Mouse (Mus musculus): ENCODE results near the gene Sertad3. TPM values are rescaled to one million over a fixed set of nuclear protein-coding genes. Genes with fewer than 3 reads are reported as not detected.

Sertad3 gene
- polyA plus RNA-seq, 1 experiment, result not detected

GRCm38 (mm10) chr7:27455273-27455672 lies 18.3 kb upstream of the Sertad3 start:
- H3K4me1 ChIP-seq (ENCODE audit: control insufficient read depth, insufficient read depth, low read length), result no peaks in the 10 kb centered on the region
- no peak overlapping the region for H3K4me3 ChIP-seq (ENCODE audit: insufficient read depth, low read depth, low read length)
- WGBS, result 94% methylated on average over 3 of the region's 3 CpGs
- TF ChIP-seq CTCF (IDR thresholded peaks at IDR 0.05; ENCODE audit: insufficient read depth, low read depth, low read length), result no peak
- TF ChIP-seq POLR2A (IDR thresholded peaks at IDR 0.05; ENCODE audit: insufficient read depth, low read depth, low read length), result no peak
- no peak overlapping the region for H3K27ac ChIP-seq (ENCODE audit: insufficient read depth, low read depth, low read length)

DNA sequence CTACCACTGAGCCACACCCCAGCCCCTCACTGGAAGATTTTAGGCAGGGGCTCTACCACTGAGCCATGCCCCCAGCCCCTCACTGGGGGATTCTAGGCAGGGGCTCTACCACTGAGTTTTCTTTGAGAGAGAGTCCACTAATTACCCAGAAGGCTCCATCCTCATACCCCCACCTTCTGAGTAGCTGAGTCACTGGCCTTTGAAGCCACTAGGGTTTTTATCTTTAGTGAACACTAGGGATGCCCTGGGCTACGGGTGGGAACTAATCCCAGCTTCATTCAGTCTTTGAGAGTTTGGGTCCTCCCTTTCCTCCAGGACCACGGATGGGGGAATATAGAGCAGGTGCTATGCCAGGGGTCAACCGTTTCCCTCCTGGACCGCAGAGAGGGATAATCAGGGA lies 15.0 kb upstream of the Sertad3 start:
- WGBS, result 86% methylated on average over 4 of the region's 4 CpGs
- Histone ChIP-seq H3K4me1 (ENCODE audit: control insufficient read depth, insufficient read depth, low read length) (no peaks in the 10 kb centered on the region), H3K27ac (ENCODE audit: insufficient read depth, low read depth, low read length) (no peak overlapping the region), H3K4me3 (ENCODE audit: insufficient read depth, low read depth, low read length) (no peak overlapping the region)
- TF ChIP-seq CTCF (IDR thresholded peaks at IDR 0.05; ENCODE audit: insufficient read depth, low read depth, low read length) (no peak), POLR2A (IDR thresholded peaks at IDR 0.05; ENCODE audit: insufficient read depth, low read depth, low read length) (no peak)

DNA sequence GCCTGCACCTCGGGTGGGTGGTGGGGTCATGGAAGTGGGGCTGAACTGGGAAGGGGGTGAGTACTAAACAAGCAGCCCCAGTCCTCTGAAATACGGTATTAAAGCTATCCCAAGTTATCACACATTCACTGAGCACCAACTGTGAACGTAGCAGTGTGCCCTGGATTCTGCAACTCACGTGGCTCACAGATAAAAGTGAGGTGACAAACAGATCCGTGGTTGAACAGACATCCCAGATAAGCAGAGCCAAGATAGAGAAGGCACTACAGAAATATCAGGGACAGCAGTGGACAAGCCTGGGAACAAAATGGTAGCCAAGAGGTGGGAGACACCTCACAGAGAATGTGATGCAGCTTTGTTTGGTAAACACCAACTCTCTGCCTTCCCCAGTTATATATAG lies 13.9 kb upstream of the Sertad3 start:
- WGBS, result 91% methylated on average over 5 of the region's 5 CpGs
- Histone ChIP-seq H3K27ac (ENCODE audit: insufficient read depth, low read depth, low read length) (no peak overlapping the region), H3K4me3 (ENCODE audit: insufficient read depth, low read depth, low read length) (no peak overlapping the region), H3K4me1 (ENCODE audit: control insufficient read depth, insufficient read depth, low read length) (no peaks in the 10 kb centered on the region)
- TF ChIP-seq CTCF (IDR thresholded peaks at IDR 0.05; ENCODE audit: insufficient read depth, low read depth, low read length) (no peak), POLR2A (IDR thresholded peaks at IDR 0.05; ENCODE audit: insufficient read depth, low read depth, low read length) (no peak)

DNA sequence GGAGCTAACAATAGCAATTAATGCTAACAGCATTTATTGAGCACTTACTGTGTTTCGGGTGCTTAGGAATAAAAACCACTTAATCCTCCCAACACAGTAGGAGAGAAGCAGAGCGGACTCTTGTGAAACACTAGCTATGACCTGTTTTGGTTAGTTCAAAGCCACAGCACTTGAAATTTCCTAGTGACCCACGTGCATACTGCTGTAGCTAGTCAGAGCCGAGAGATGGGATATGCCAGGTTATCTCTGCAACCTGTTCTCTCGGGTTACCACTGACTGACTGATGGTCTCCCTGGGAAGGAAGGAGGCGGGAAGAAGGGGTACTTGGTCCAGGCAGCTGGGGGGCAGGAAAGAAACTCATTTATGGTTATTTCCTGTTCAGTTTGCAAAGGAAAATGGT lies 13.1 kb upstream of the Sertad3 start:
- no peak overlapping the region for H3K27ac ChIP-seq (ENCODE audit: insufficient read depth, low read depth, low read length)
- H3K4me3 ChIP-seq (ENCODE audit: insufficient read depth, low read depth, low read length), result no peak overlapping the region
- H3K4me1 ChIP-seq (ENCODE audit: control insufficient read depth, insufficient read depth, low read length), result no peaks in the 10 kb centered on the region
- 83% methylated on average over 6 of the region's 6 CpGs for WGBS
- TF ChIP-seq POLR2A (IDR thresholded peaks at IDR 0.05; ENCODE audit: insufficient read depth, low read depth, low read length) (no peak), CTCF (IDR thresholded peaks at IDR 0.05; ENCODE audit: insufficient read depth, low read depth, low read length) (no peak)

GRCm38 (mm10) chr7:27467648-27468047 lies 5.9 kb upstream of the Sertad3 start:
- 36% methylated on average over 4 of the region's 4 CpGs for WGBS
- Histone ChIP-seq H3K27ac (ENCODE audit: insufficient read depth, low read depth, low read length) (no peak overlapping the region), H3K4me3 (ENCODE audit: insufficient read depth, low read depth, low read length) (no peak overlapping the region), H3K4me1 (ENCODE audit: control insufficient read depth, insufficient read depth, low read length) (no peaks in the 10 kb centered on the region)
- TF ChIP-seq POLR2A (IDR thresholded peaks at IDR 0.05; ENCODE audit: insufficient read depth, low read depth, low read length) (no peak), CTCF (IDR thresholded peaks at IDR 0.05; ENCODE audit: insufficient read depth, low read depth, low read length) (no peak)

DNA sequence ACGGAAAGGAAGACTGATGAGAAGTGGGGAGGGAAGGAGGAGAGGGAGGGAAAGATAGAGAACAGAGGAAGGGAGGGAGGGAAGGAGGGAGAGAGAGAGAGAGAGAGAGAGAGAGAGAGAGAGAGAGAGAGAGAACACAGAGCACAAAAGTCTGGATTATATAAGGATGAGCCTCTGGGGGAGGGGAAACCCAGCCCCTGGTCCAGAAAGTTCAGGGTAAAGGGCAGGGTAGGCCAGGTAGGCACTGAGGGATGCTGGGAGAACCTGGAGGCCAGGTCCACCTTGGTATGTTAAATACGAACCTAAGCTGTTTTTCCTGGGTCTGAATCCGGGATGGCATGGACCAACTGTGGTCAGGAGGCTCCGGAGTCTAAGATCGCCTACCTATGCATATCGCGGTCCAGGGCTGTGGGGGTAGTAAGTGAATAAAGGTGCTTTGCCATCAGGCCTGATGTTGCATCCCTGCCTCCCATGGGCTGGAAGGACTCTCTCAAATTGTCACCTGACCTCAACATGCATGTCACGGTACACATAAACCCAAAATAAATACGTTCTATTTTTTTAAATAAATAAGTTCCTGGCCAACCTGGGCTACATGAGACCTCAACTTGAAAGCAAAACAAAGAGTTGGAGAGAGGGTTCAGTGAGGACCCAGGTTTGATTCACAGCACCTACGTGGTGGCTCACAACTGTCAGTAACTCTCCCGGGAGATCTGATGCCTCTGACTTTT lies 2.0 kb upstream of the Sertad3 start:
- Histone ChIP-seq H3K4me3 (ENCODE audit: insufficient read depth, low read depth, low read length) (no peak overlapping the region), H3K4me1 (ENCODE audit: control insufficient read depth, insufficient read depth, low read length) (no peaks in the 10 kb centered on the region), H3K27ac (ENCODE audit: insufficient read depth, low read depth, low read length) (no peak overlapping the region)
- 92% methylated on average over 11 of the region's 11 CpGs for WGBS
- TF ChIP-seq CTCF (IDR thresholded peaks at IDR 0.05; ENCODE audit: insufficient read depth, low read depth, low read length) (no peak), POLR2A (IDR thresholded peaks at IDR 0.05; ENCODE audit: insufficient read depth, low read depth, low read length) (no peak)

DNA sequence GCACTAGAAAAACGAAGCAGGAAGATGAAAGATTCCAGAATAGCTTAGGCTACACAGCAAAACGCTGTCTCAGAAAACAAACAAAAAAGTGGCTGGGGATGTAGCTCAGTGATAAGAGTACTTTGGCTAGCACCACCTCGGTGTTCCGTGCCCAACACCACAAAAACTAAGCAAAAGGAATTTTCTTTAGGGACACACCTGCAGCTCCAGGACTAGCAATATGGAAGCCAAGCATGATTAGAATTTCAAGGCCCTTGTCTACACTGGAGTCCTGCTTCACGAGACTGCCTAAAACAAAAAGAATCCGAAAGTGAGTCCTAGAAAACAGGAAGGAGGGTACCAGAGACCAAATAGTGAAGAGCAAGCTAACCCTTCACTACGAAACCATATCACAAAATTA lies 972 bp upstream of the Sertad3 start:
- Histone ChIP-seq H3K4me1 (ENCODE audit: control insufficient read depth, insufficient read depth, low read length) (no peaks in the 10 kb centered on the region), H3K27ac (ENCODE audit: insufficient read depth, low read depth, low read length) (0 out of 2 replicates have a peak overlapping the region, but pooled peaks have one; percentile 48), H3K4me3 (ENCODE audit: insufficient read depth, low read depth, low read length) (no peak overlapping the region)
- 16% methylated on average over 7 of the region's 7 CpGs for WGBS
- TF ChIP-seq CTCF (IDR thresholded peaks at IDR 0.05; ENCODE audit: insufficient read depth, low read depth, low read length) (no peak), POLR2A (IDR thresholded peaks at IDR 0.05; ENCODE audit: insufficient read depth, low read depth, low read length) (no peak)

GRCm38 (mm10) chr7:27473835-27474489 lies 394 bp downstream of the Sertad3 start:
- Histone ChIP-seq H3K4me1 (ENCODE audit: control insufficient read depth, insufficient read depth, low read length) (no peaks in the 10 kb centered on the region), H3K4me3 (ENCODE audit: insufficient read depth, low read depth, low read length) (peak overlapping the region; percentile 70), H3K27ac (ENCODE audit: insufficient read depth, low read depth, low read length) (peak overlapping the region; percentile 48)
- WGBS, result under 1% methylated on average over 34 of the region's 34 CpGs
- TF ChIP-seq POLR2A (IDR thresholded peaks at IDR 0.05; ENCODE audit: insufficient read depth, low read depth, low read length) (no peak), CTCF (IDR thresholded peaks at IDR 0.05; ENCODE audit: insufficient read depth, low read depth, low read length) (no peak)

- WGBS, result 1% methylated on average over 23 of the region's 23 CpGs
- H3K27ac ChIP-seq (ENCODE audit: insufficient read depth, low read depth, low read length), result peak overlapping the region; percentile 22; the same call in 1 of the 2 replicates
- H3K4me1 ChIP-seq (ENCODE audit: control insufficient read depth, insufficient read depth, low read length), result no peaks in the 10 kb centered on the region
- peak overlapping the region; percentile 70 for H3K4me3 ChIP-seq (ENCODE audit: insufficient read depth, low read depth, low read length)
- TF ChIP-seq POLR2A (IDR thresholded peaks at IDR 0.05; ENCODE audit: insufficient read depth, low read depth, low read length) (no peak), CTCF (IDR thresholded peaks at IDR 0.05; ENCODE audit: insufficient read depth, low read depth, low read length) (no peak)
Observed at GRCm38 (mm10) chr7:27474490-27474954, 954 bp downstream of the Sertad3 start.

All from olfactory bulb, adult 2 months (tissue).